Mouse (Mus musculus): ENCODE measurements around the gene Rab11fip4.

DNA sequence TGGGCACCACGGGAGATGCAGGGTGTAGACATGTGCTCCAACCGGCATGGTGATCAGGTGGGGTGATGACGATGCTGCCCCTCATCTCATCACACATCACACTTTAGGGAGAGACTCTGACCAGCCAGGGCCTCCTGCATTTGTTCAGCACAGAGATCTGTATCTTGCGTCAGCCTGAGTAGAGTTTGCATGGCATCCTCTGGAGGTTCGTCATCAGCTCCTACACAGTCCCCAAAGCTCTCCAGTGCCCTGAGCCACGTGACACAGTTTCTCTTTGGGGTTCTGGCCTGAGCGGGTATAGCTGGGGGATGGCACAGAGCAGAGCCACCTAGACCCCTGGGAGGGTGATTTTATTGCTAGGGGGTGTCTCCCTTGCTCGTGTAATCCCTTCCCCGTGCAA is 86.4 kb downstream of the Rab11fip4 start:
- TF ChIP-seq CTCF (IDR thresholded peaks at IDR 0.05; ENCODE audit: borderline replicate concordance, insufficient read depth, low read length), result no peak
- TF ChIP-seq POLR2A (IDR thresholded peaks at IDR 0.05; ENCODE audit: low read depth, low read length), result no peak

Measured in embryonic fibroblast, embryonic 13.5 days (primary cell).